Mouse (Mus musculus) olfactory bulb, adult 2 months (tissue): ENCODE data around the gene Tmem28.

Experiments
- CTCF ChIP-seq: fragments of 200-500 bp; IDR thresholded peaks from 2 replicates; pipeline ENCODE4 v1.5.1; 2012; ENCODE audit warnings: low read depth, mild to moderate bottlenecking, low read length, moderate library complexity; ENCODE audit not compliant: insufficient read depth
- POLR2A ChIP-seq: fragments of 200-500 bp; IDR thresholded peaks from 2 replicates; pipeline ENCODE4 v1.6.1; 2012; ENCODE audit warnings: mild to moderate bottlenecking, low read depth, low read length, moderate library complexity; ENCODE audit not compliant: insufficient read depth

DNA sequence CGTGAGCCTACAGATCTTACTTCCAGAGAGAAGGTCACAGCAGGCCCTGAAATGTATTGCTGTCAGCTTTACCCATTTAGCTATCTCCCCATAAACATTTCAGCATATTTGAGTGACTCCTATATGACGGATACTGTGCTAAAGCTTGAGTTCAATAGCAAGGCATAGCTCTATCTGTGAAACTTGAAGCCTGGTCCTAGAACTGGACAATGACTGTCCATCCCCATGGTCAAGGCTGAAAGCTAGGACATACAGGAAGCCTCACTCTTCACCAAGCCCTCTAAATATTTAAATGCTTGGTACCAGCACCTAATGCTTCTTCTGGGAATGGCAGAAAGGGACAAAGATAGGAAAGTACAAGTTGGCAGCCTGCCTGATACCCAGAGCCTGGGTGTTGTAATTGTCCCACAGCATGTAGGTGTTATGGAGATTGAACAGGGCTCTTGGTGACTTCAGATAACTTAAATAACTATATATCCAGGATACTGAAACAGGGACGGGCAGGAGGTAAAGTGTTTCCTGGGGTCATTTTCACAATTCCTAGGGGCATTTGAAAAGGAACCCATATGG is 51.9 kb downstream of the Tmem28 start:
- TF ChIP-seq POLR2A: no peak
- TF ChIP-seq CTCF: no peak
